Comparison of ENCODE assay signal across 9 mouse cellular contexts in genomic region chr6:83693835-83694234, GRCm38 (mm10). TPM values are rescaled to one million over a fixed set of nuclear protein-coding genes. Genes with fewer than 3 reads are reported as not detected.
DNase-seq lines count a peak whose midpoint lies in the region; ATAC-seq and TF ChIP-seq lines count a peak whose summit lies in the region.
"Had no signal": no experiment of that assay in that cellular context is flagged by ENCODE, and none has a peak within 500 bp of the region (broad histone marks: within the 10 kb centered on the region; RNA-seq: fewer than 3 reads in every experiment).

No protein-coding gene starts in this region.

- no peaks in the 10 kb centered on the region for H3K9me3 ChIP-seq in forebrain, postnatal 0 days (ENCODE audit: low read length)
- H3K9me3 ChIP-seq in forebrain, embryonic 12.5 days, result no peaks in the 10 kb centered on the region
- H3K9me3 ChIP-seq in midbrain, embryonic 11.5 days (ENCODE audit: control insufficient read depth, low read length), result no peaks in the 10 kb centered on the region
- H3K9me3 ChIP-seq in midbrain, embryonic 13.5 days, result no peaks in the 10 kb centered on the region

- H3K4me2 ChIP-seq in forebrain, postnatal 0 days (ENCODE audit: low read depth), result no peak overlapping the region
- H3K4me2 ChIP-seq in forebrain, embryonic 12.5 days, result no peak overlapping the region
- H3K4me2 ChIP-seq in midbrain, embryonic 11.5 days, result no peak overlapping the region
- no peak overlapping the region for H3K4me2 ChIP-seq in midbrain, embryonic 13.5 days (replicated peaks)

- no peak overlapping the region for H3K9ac ChIP-seq in forebrain, postnatal 0 days
- no peak overlapping the region for H3K9ac ChIP-seq in forebrain, embryonic 12.5 days
- no peak overlapping the region for H3K9ac ChIP-seq in midbrain, embryonic 11.5 days (ENCODE audit: low read length)
- no peak overlapping the region for H3K9ac ChIP-seq in midbrain, embryonic 13.5 days (replicated peaks)

- no peaks in the 10 kb centered on the region for H3K36me3 ChIP-seq in forebrain, postnatal 0 days (ENCODE audit: insufficient read depth)
- H3K36me3 ChIP-seq in forebrain, embryonic 12.5 days (replicated peaks), result no peaks in the 10 kb centered on the region
- H3K36me3 ChIP-seq in midbrain, embryonic 11.5 days (ENCODE audit: control insufficient read depth, insufficient read depth, low read length), result no peaks in the 10 kb centered on the region
- H3K36me3 ChIP-seq in midbrain, embryonic 13.5 days, result no peaks in the 10 kb centered on the region

- H3K27ac ChIP-seq in forebrain, postnatal 0 days (ENCODE audit: low read depth, low read length), result no peak overlapping the region
- no peak overlapping the region for H3K27ac ChIP-seq in forebrain, embryonic 12.5 days
- no peak overlapping the region for H3K27ac ChIP-seq in midbrain, embryonic 11.5 days (ENCODE audit: low read depth, low read length)
- no peak overlapping the region for H3K27ac ChIP-seq in midbrain, embryonic 13.5 days

- H3K4me3 ChIP-seq in forebrain, postnatal 0 days (ENCODE audit: low read depth, low read length), result no peak overlapping the region
- H3K4me3 ChIP-seq in forebrain, embryonic 12.5 days (replicated peaks), result no peak overlapping the region
- H3K4me3 ChIP-seq in midbrain, embryonic 11.5 days (ENCODE audit: low read depth, low read length), result no peak overlapping the region
- H3K4me3 ChIP-seq in midbrain, embryonic 13.5 days (replicated peaks), result no peak overlapping the region

- H3K27me3 ChIP-seq in forebrain, postnatal 0 days (ENCODE audit: insufficient read depth, low read length), result peaks cover 87% of the 10 kb centered on the region
- H3K27me3 ChIP-seq in forebrain, embryonic 12.5 days, result peaks cover 99% of the 10 kb centered on the region
- peaks cover 77% of the 10 kb centered on the region for H3K27me3 ChIP-seq in midbrain, embryonic 11.5 days (ENCODE audit: control insufficient read depth, insufficient read depth, low read length)
- H3K27me3 ChIP-seq in midbrain, embryonic 13.5 days, result peaks cover 96% of the 10 kb centered on the region

- DNase-seq in forebrain, postnatal 0 days, result peak; percentile 80
- peak; percentile 95 for DNase-seq in midbrain, embryonic 11.5 days (ENCODE audit: low spot score, missing footprints)
- DNase-seq in adrenal gland, postnatal 25 days, result peak; percentile 30
- DNase-seq in heart, postnatal 4 days, result peak; percentile 69
- DNase-seq in frontal cortex, postnatal 14 days (ENCODE audit: low spot score in 2 of 2), result no peak

- TF ChIP-seq CTCF in forebrain, postnatal 0 days (IDR thresholded peaks at IDR 0.05; ENCODE audit: low read depth), result peak; percentile 73

- H3K4me1 ChIP-seq in forebrain, postnatal 0 days (ENCODE audit: insufficient read depth), result no peaks in the 10 kb centered on the region
- no peaks in the 10 kb centered on the region for H3K4me1 ChIP-seq in forebrain, embryonic 12.5 days
- no peaks in the 10 kb centered on the region for H3K4me1 ChIP-seq in midbrain, embryonic 11.5 days (ENCODE audit: control insufficient read depth, insufficient read depth, low read length)
- 0 out of 2 replicates have a peak, but pooled peaks cover 4% of the 10 kb centered on the region for H3K4me1 ChIP-seq in midbrain, embryonic 13.5 days (replicated peaks)

- WGBS in forebrain, postnatal 0 days, result under 1% methylated on average over 9 of the region's 9 CpGs
- under 1% methylated on average over 9 of the region's 9 CpGs for WGBS in forebrain, embryonic 12.5 days
- under 1% methylated on average over 9 of the region's 9 CpGs for WGBS in midbrain, embryonic 11.5 days
- under 1% methylated on average over 9 of the region's 9 CpGs for WGBS in midbrain, embryonic 13.5 days

- no peak for ATAC-seq in forebrain, postnatal 0 days
- no peak for ATAC-seq in forebrain, embryonic 12.5 days (ENCODE audit: low FRiP score)
- ATAC-seq in midbrain, embryonic 11.5 days (ENCODE audit: low FRiP score), result 0 out of 2 replicates have a peak, but pooled peaks have one; percentile 33
- ATAC-seq in midbrain, embryonic 13.5 days, result no peak
- peak; percentile 53; the same call in 1 of the 2 replicates for ATAC-seq in megakaryocyte-erythroid progenitor cell, adult 5-6 weeks (replicated peaks; ENCODE audit: low FRiP score, low TSS enrichment, poor library complexity, severe bottlenecking)

RNA-seq across cellular contexts. Expression of gene Cd207, which starts 16.2 kb away (rescaled TPM):
- total RNA-seq in forebrain, postnatal 0 days (2014; rRNA removed), result not detected in 2 replicates
- polyA plus RNA-seq in forebrain, postnatal 0 days (2015; fragmentation: Nextera tagmentation; extraction: Ambion mirVana), result not detected in 2 replicates
- polyA plus RNA-seq in forebrain, embryonic 12.5 days (2016; fragmentation: Nextera tagmentation; extraction: Ambion mirVana), result not detected in 2 replicates
- not detected in 2 replicates for polyA plus RNA-seq in midbrain, embryonic 11.5 days (2014; fragmentation: Nextera tagmentation; extraction: Ambion mirVana)
- polyA plus RNA-seq in midbrain, embryonic 13.5 days (2015; fragmentation: Nextera tagmentation; extraction: Ambion mirVana), result not detected in 2 replicates
- total RNA-seq in adrenal gland, postnatal 25 days (2021), result not detected in 2 replicates
- total RNA-seq in heart, postnatal 4 days (2021), result under 1 TPM; 0.56 to 0.88 TPM
- not detected in 2 replicates for total RNA-seq in megakaryocyte-erythroid progenitor cell, adult 5-6 weeks (2014; fragmentation: Nextera tagmentation)
- total RNA-seq in megakaryocyte-erythroid progenitor cell, adult 5-6 weeks (2017), result not detected in 2 replicates

RNA-seq across cellular contexts. Expression of gene Vax2, which starts 17.2 kb away (rescaled TPM):
- not detected in 2 replicates for total RNA-seq in forebrain, postnatal 0 days (2014; rRNA removed)
- polyA plus RNA-seq in forebrain, postnatal 0 days (2015; fragmentation: Nextera tagmentation; extraction: Ambion mirVana), result not detected in 2 replicates
- polyA plus RNA-seq in forebrain, embryonic 12.5 days (2016; fragmentation: Nextera tagmentation; extraction: Ambion mirVana), result 0.63 and 1.3 TPM in 2 replicates
- 0.25 and 0.26 TPM in 2 replicates for polyA plus RNA-seq in midbrain, embryonic 11.5 days (2014; fragmentation: Nextera tagmentation; extraction: Ambion mirVana)
- polyA plus RNA-seq in midbrain, embryonic 13.5 days (2015; fragmentation: Nextera tagmentation; extraction: Ambion mirVana), result 0.32 and 0.46 TPM in 2 replicates
- not detected in 2 replicates for total RNA-seq in adrenal gland, postnatal 25 days (2021)
- total RNA-seq in heart, postnatal 4 days (2021), result not detected
- total RNA-seq in megakaryocyte-erythroid progenitor cell, adult 5-6 weeks (2014; fragmentation: Nextera tagmentation), result not detected in 2 replicates
- not detected in 2 replicates for total RNA-seq in megakaryocyte-erythroid progenitor cell, adult 5-6 weeks (2017)
- polyA plus RNA-seq: liver, embryonic 16.5 days had no signal

RNA-seq across cellular contexts. Expression of gene Clec4f, which starts 37.8 kb away (rescaled TPM):
- total RNA-seq in forebrain, postnatal 0 days (2014; rRNA removed), result not detected in 2 replicates
- polyA plus RNA-seq in forebrain, postnatal 0 days (2015; fragmentation: Nextera tagmentation; extraction: Ambion mirVana), result 0.28 TPM in 1 of 2 replicates, not detected in the other
- not detected in 2 replicates for polyA plus RNA-seq in forebrain, embryonic 12.5 days (2016; fragmentation: Nextera tagmentation; extraction: Ambion mirVana)
- polyA plus RNA-seq in midbrain, embryonic 11.5 days (2014; fragmentation: Nextera tagmentation; extraction: Ambion mirVana), result not detected in 2 replicates
- polyA plus RNA-seq in midbrain, embryonic 13.5 days (2015; fragmentation: Nextera tagmentation; extraction: Ambion mirVana), result not detected in 2 replicates
- total RNA-seq in adrenal gland, postnatal 25 days (2021), result not detected in 2 replicates
- total RNA-seq in heart, postnatal 4 days (2021), result not detected
- not detected in 2 replicates for total RNA-seq in megakaryocyte-erythroid progenitor cell, adult 5-6 weeks (2014; fragmentation: Nextera tagmentation)
- total RNA-seq in megakaryocyte-erythroid progenitor cell, adult 5-6 weeks (2017), result not detected in 2 replicates

RNA-seq across cellular contexts. Expression of gene Atp6v1b1, which starts 49.0 kb away (rescaled TPM):
- 0.19 and 0.77 TPM in 2 replicates for total RNA-seq in forebrain, postnatal 0 days (2014; rRNA removed)
- 0.38 and 0.53 TPM in 2 replicates for polyA plus RNA-seq in forebrain, postnatal 0 days (2015; fragmentation: Nextera tagmentation; extraction: Ambion mirVana)
- 0.12 TPM in 1 of 2 replicates, not detected in the other for polyA plus RNA-seq in forebrain, embryonic 12.5 days (2016; fragmentation: Nextera tagmentation; extraction: Ambion mirVana)
- polyA plus RNA-seq in midbrain, embryonic 11.5 days (2014; fragmentation: Nextera tagmentation; extraction: Ambion mirVana), result not detected in 2 replicates
- polyA plus RNA-seq in midbrain, embryonic 13.5 days (2015; fragmentation: Nextera tagmentation; extraction: Ambion mirVana), result not detected in 2 replicates
- total RNA-seq in adrenal gland, postnatal 25 days (2021), result not detected in 2 replicates
- not detected for total RNA-seq in heart, postnatal 4 days (2021)
- total RNA-seq in megakaryocyte-erythroid progenitor cell, adult 5-6 weeks (2014; fragmentation: Nextera tagmentation), result not detected in 2 replicates
- total RNA-seq in megakaryocyte-erythroid progenitor cell, adult 5-6 weeks (2017), result not detected in 2 replicates
- polyA plus RNA-seq: liver, embryonic 16.5 days had no signal

Comparison
In these comparisons a context has a peak if more than half of its experiments do, and no peak if none do; other contexts are left out.
1. ATAC-seq: peak in midbrain, embryonic 11.5 days (single experiment) and megakaryocyte-erythroid progenitor cell, adult 5-6 weeks (single experiment); none in forebrain, postnatal 0 days (single experiment), forebrain, embryonic 12.5 days (single experiment) and midbrain, embryonic 13.5 days (single experiment).
2. DNase-seq: peak in forebrain, postnatal 0 days (single experiment), midbrain, embryonic 11.5 days (single experiment), adrenal gland, postnatal 25 days (single experiment) and heart, postnatal 4 days (single experiment); none in frontal cortex, postnatal 14 days (0 of 2).